Mouse (Mus musculus) embryonic facial prominence, embryonic 10.5 days (tissue): ENCODE results near the gene Cmpk2. TPM values are rescaled to one million over a fixed set of nuclear protein-coding genes. Genes with fewer than 3 reads are reported as not detected.

ENCODE experiments used
- DNase-seq: peaks from one replicate; pipeline ENCODE4 v3.0.0-alpha.2; 2017; ENCODE audit warnings: low spot score
- H3K27ac ChIP-seq: fragments of 300-500 bp; sonication (generic); replicated peaks from 2 replicates; pipeline ENCODE4 v1.5.1; 2016; ENCODE audit warnings: mild to moderate bottlenecking
- H3K27me3 ChIP-seq: fragments of 300-500 bp; sonication (generic); replicated peaks from 2 replicates; pipeline ENCODE4 v1.6.1; 2016; ENCODE audit warnings: low read depth, mild to moderate bottlenecking; ENCODE audit not compliant: poor library complexity, severe bottlenecking
- H3K36me3 ChIP-seq: fragments of 300-500 bp; sonication (generic); replicated peaks from 2 replicates; pipeline ENCODE4 v1.6.1; 2016; ENCODE audit warnings: mild to moderate bottlenecking, moderate library complexity
- H3K4me1 ChIP-seq: fragments of 300-500 bp; sonication (generic); 2 replicates; pipeline ENCODE4 v1.6.1; 2016
- H3K4me3 ChIP-seq: fragments of 300-500 bp; sonication (generic); 2 replicates; pipeline ENCODE4 v1.5.1; 2016; ENCODE audit warnings: mild to moderate bottlenecking, moderate library complexity
- H3K9me3 ChIP-seq: fragments of 300-500 bp; sonication (generic); 2 replicates; pipeline ENCODE4 v1.6.1; 2016; ENCODE audit warnings: mild to moderate bottlenecking
- WGBS: fragments of 180-500 bp; shearing (Covaris S2); methylation state at CpG from one replicate; pipeline ENCODE4 v1.1.7; 2016; 5-methylcytosine and 5-hydroxymethylcytosine counted together
- polyA plus RNA-seq: library from polyadenylated mRNA; unstranded; fragments of >200 nt; fragmentation: Nextera tagmentation; extraction: Ambion mirVana; gene quantifications from 2 replicates; pipeline ENCODE4 v1.2.1, GENCODE M21; 2016

Cmpk2 gene
- polyA plus RNA-seq, 1 experiment from 2014 or later: 4.1 TPM

DNA sequence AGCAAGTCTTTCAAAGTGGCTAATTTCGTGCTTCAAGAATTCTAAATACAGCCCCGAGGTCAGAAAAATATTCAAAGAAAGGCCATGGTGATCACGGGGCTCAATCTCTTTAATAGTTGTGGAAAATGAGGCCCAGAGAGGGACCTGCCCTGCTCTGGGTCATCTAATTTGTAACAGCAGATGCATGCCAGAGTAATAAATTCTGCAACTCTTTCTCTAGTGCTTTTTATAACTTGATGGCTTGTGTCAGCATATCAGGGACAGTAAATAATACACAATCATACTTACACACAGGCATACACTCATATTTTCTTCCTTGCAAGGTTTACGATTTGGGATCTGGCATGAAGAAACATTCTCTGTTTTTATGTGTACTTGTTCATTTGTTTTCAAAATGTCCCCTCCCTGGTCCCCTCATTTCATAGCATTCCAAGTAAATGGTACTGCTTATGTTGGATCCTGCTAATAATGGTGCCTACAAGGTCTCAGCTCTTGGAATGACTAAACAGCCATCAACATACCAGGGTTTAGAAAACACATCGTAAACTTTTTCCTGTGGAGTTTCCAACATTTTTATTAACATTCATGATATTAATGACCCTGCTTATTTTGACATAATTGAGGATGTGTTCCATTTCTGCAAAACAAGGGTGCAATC lies 19.7 kb downstream of the Cmpk2 start:
- Histone ChIP-seq H3K4me3 (peak overlapping the region; percentile 30; the same call in 1 of the 2 replicates), H3K4me1 (peaks cover 17% of the 10 kb centered on the region), H3K9me3 (no peaks in the 10 kb centered on the region), H3K27me3 (peaks cover 9% of the 10 kb centered on the region), H3K36me3 (no peaks in the 10 kb centered on the region), H3K27ac (peak overlapping the region; percentile 71; the same call in 1 of the 2 replicates)
- 36% methylated on average over 5 of the region's 5 CpGs for WGBS
- peak; percentile 31 for DNase-seq

DNA sequence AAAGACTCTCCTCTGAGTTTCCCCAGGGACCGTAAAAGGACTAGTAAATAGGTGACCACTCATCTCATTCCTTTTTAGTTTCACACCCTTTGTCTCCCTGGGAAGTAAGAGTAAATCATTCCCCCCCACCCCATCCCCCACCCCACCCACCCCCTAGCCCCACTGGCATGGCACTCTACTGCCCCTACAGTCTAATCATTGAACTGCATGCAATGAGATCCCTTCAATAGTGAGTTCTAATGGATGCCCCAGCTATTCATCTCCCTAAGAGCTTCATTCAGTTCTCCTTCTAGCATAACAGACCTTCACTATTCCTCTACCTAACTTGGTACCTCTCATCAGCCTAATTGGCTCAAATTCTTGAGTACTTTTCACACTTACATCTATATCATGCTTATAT lies 20.9 kb downstream of the Cmpk2 start:
- H3K36me3 ChIP-seq: no peaks in the 10 kb centered on the region
- H3K27ac ChIP-seq: no peak overlapping the region
- H3K27me3 ChIP-seq: peaks cover 9% of the 10 kb centered on the region
- no peak for DNase-seq
- no peak overlapping the region for H3K4me3 ChIP-seq
- no peaks in the 10 kb centered on the region for H3K9me3 ChIP-seq
- peaks cover 22% of the 10 kb centered on the region for H3K4me1 ChIP-seq
- WGBS: 94% methylated on average over 1 of the region's 1 CpGs

- Histone ChIP-seq H3K27me3 (no peaks in the 10 kb centered on the region), H3K4me1 (no peaks in the 10 kb centered on the region), H3K27ac (no peak overlapping the region), H3K36me3 (no peaks in the 10 kb centered on the region), H3K9me3 (no peaks in the 10 kb centered on the region), H3K4me3 (no peak overlapping the region)
- DNase-seq: no peak
- 89% methylated on average over 3 of the region's 3 CpGs for WGBS
Measured at GRCm38 (mm10) chr12:26501042-26501441, 32.0 kb downstream of the Cmpk2 start.

- no peaks in the 10 kb centered on the region for H3K27me3 ChIP-seq
- no peaks in the 10 kb centered on the region for H3K36me3 ChIP-seq
- H3K4me3 ChIP-seq: no peak overlapping the region
- H3K27ac ChIP-seq: no peak overlapping the region
- no peaks in the 10 kb centered on the region for H3K4me1 ChIP-seq
- DNase-seq: no peak
- no peaks in the 10 kb centered on the region for H3K9me3 ChIP-seq
- 91% methylated on average over 4 of the region's 4 CpGs for WGBS
Measured at GRCm38 (mm10) chr12:26510971-26511370, 42.0 kb downstream of the Cmpk2 start.

DNA sequence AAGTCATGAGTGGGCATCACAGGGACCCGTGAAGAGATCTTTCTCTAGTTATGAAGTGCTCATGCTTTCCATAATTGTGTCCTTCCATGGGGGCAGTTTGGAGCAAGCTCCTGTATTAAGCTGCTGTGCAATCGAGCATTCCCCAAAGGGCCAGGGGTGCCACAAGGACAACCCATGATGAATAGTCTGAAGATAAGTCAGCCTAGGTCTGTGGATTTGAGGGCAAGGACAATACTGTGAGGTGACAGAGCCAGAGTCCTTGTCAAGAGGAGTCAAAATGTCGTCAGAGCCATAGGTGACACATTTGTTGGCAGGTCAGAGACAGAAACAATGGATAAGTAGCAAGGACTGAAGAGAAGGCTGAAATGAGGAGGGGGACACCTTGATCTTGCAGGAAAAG lies 49.2 kb downstream of the Cmpk2 start:
- WGBS: 83% methylated on average over 3 of the region's 3 CpGs
- Histone ChIP-seq H3K36me3 (no peaks in the 10 kb centered on the region), H3K9me3 (no peaks in the 10 kb centered on the region), H3K27me3 (no peaks in the 10 kb centered on the region), H3K4me3 (no peak overlapping the region), H3K27ac (no peak overlapping the region), H3K4me1 (no peaks in the 10 kb centered on the region)
- DNase-seq: no peak

DNA sequence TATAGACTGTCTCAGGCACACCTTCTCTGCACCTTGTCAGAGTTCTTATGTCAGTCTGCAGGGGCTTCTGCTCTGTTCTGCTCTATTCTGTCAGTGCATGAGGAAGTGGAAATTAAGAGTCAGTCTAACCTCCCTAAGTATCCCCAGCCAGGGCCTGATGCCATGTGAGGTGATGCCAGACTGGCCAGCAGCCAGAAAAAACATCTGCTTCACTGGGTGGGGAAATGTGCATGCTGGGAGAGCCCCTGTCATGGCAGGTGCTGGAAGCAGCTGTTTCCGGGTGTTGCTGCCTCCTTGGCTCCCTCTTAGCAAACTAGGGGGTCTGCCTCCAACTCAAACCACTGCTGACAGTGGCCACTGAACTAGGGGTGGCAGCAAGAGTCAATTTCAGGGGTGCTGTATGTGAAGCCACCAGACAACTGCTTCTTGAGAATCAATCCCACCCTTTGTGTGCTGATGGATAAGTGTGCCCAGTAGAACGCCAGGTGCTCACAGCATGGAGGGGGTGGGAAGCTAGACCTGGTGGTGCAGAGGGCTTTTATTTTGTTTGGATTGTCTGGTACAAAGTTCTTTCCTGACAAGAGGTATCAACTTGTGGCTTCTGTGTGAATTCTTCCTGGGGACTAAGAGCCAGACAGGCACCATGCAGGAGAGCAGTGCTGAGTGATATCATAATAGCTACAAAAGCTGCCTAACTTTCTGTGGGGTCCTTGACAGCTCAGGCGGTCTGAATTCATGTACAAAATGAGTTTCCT lies 56.1 kb downstream of the Cmpk2 start:
- no peak overlapping the region for H3K27ac ChIP-seq
- no peaks in the 10 kb centered on the region for H3K27me3 ChIP-seq
- 71% methylated on average over 3 of the region's 3 CpGs for WGBS
- no peaks in the 10 kb centered on the region for H3K36me3 ChIP-seq
- H3K9me3 ChIP-seq: peaks cover under 1% of the 10 kb centered on the region; the same call in 1 of the 2 replicates
- DNase-seq: no peak
- no peak overlapping the region for H3K4me3 ChIP-seq
- peaks cover 8% of the 10 kb centered on the region; the same call in 1 of the 2 replicates for H3K4me1 ChIP-seq

- Histone ChIP-seq H3K4me1 (peaks cover 8% of the 10 kb centered on the region; the same call in 1 of the 2 replicates), H3K9me3 (peaks cover 6% of the 10 kb centered on the region; the same call in 1 of the 2 replicates), H3K27me3 (no peaks in the 10 kb centered on the region), H3K36me3 (no peaks in the 10 kb centered on the region), H3K4me3 (no peak overlapping the region), H3K27ac (no peak overlapping the region)
- 80% methylated on average over 5 of the region's 5 CpGs for WGBS
- DNase-seq: no peak
Measured at GRCm38 (mm10) chr12:26525698-26526026, 56.7 kb downstream of the Cmpk2 start.

Other genes starting within 250 kb of the Cmpk2 start
- 43.1 and 44.9 TPM in 2 replicates for gene Rnf144a, start 54.0 kb upstream of the Cmpk2 start, polyA plus RNA-seq
- gene Rsad2, start 12.8 kb upstream of the Cmpk2 start, polyA plus RNA-seq: 0.25 and 0.33 TPM in 2 replicates